Mouse (Mus musculus) hindbrain, postnatal 0 days (tissue): ENCODE measurements around the gene Angptl8. TPM values are rescaled to one million over a fixed set of nuclear protein-coding genes. Genes with fewer than 3 reads are reported as not detected.
A peak's percentile ranks its signal among the peaks of the same experiment; 100 is the strongest.

Experiments used
- ATAC-seq: fragments of 200-750 bp; cut with Nextera tagmentation; 2 replicates; pipeline ENCODE4 v1.8.0; 2017; ENCODE audit warnings: mild to moderate bottlenecking, moderate TSS enrichment, moderate library complexity
- DNase-seq: peaks from one replicate; pipeline ENCODE4 v3.0.0-alpha.2; 2015; ENCODE audit warnings: low spot score
- H3K27ac ChIP-seq: fragments of 300-500 bp; sonication (generic); 2 replicates; pipeline ENCODE4 v1.5.1; 2014; ENCODE audit warnings: mild to moderate bottlenecking
- H3K27me3 ChIP-seq: fragments of 300-500 bp; sonication (generic); 2 replicates; pipeline ENCODE4 v1.6.1; 2014; ENCODE audit warnings: low read length, mixed read lengths; ENCODE audit not compliant: insufficient read depth
- H3K36me3 ChIP-seq: fragments of 300-500 bp; sonication (generic); 2 replicates; pipeline ENCODE4 v1.6.1; 2014; ENCODE audit warnings: low read length, mixed read lengths; ENCODE audit not compliant: insufficient read depth
- H3K4me1 ChIP-seq: fragments of 300-500 bp; sonication (generic); 2 replicates; pipeline ENCODE4 v1.6.1; 2014; ENCODE audit warnings: antibody characterized with exemption, low read length, mixed read lengths; ENCODE audit not compliant: insufficient read depth
- H3K4me2 ChIP-seq: fragments of 300-500 bp; sonication (generic); 2 replicates; pipeline ENCODE4 v1.6.1; 2014; ENCODE audit warnings: low read depth, mild to moderate bottlenecking, low read length, moderate library complexity, mixed read lengths
- H3K4me3 ChIP-seq: fragments of 300-500 bp; sonication (generic); 2 replicates; pipeline ENCODE4 v1.5.1; 2014; ENCODE audit warnings: low read length
- H3K9ac ChIP-seq: fragments of 300-500 bp; sonication (generic); replicated peaks from 2 replicates; pipeline ENCODE4 v1.6.1; 2014; ENCODE audit warnings: mild to moderate bottlenecking, low read length, moderate library complexity, mixed read lengths
- H3K9me3 ChIP-seq: fragments of 300-500 bp; sonication (generic); 2 replicates; pipeline ENCODE4 v1.6.1; 2016; ENCODE audit warnings: low read length, mixed read lengths
- CTCF ChIP-seq: IDR thresholded peaks from 2 replicates; pipeline ENCODE4 v1.5.1; 2016; ENCODE audit warnings: antibody characterized with exemption, control low read depth, low read depth
- WGBS: fragments of 180-500 bp; shearing (Covaris S2); extraction: QIAGEN DNeasy Blood & Tissue Kit; methylation state at CpG from one replicate; pipeline ENCODE4 v1.1.7; 2014; 5-methylcytosine and 5-hydroxymethylcytosine counted together
- polyA plus RNA-seq: library from polyadenylated mRNA; unstranded; fragments of >200 nt; fragmentation: Nextera tagmentation; extraction: Ambion mirVana; gene quantifications from 2 replicates; pipeline ENCODE4 v1.2.1, GENCODE M21; 2015
- total RNA-seq: library from RNA; depleted of rRNA; stranded (reverse); fragments of >200 nt; gene quantifications from 2 replicates; pipeline ENCODE4 v1.2.3, GENCODE M21; 2014

The Angptl8 gene
- total and polyA plus RNA-seq, 2 experiments from 2014 or later: 0.34 TPM; not detected in 1

- WGBS: 57% methylated on average over 8 of the region's 8 CpGs
- no peak overlapping the region for H3K4me3 ChIP-seq
- DNase-seq: peak; percentile 58
- no peaks in the 10 kb centered on the region for H3K4me1 ChIP-seq
- no peak overlapping the region for H3K27ac ChIP-seq
- no peaks in the 10 kb centered on the region for H3K9me3 ChIP-seq
- no peaks in the 10 kb centered on the region for H3K27me3 ChIP-seq
- no peak overlapping the region for H3K4me2 ChIP-seq
- peak; percentile 76 for TF ChIP-seq CTCF
- no peaks in the 10 kb centered on the region for H3K36me3 ChIP-seq
- no peak overlapping the region for H3K9ac ChIP-seq
- peak; percentile 10; the same call in 1 of the 2 replicates for ATAC-seq
Observed at GRCm38 (mm10) chr9:21840115-21840787, 4.9 kb downstream of the Angptl8 start.

- WGBS: 91% methylated on average over 6 of the region's 6 CpGs
- H3K27ac ChIP-seq: no peak overlapping the region
- no peak for ATAC-seq
Observed at GRCm38 (mm10) chr9:21841340-21841739, 6.0 kb downstream of the Angptl8 start.

GRCm38 (mm10) chr9:21842391-21842790, 7.1 kb downstream of the Angptl8 start:
- TF ChIP-seq CTCF: no peak
- 60% methylated on average over 5 of the region's 5 CpGs for WGBS
- no peak overlapping the region for H3K4me3 ChIP-seq

More at GRCm38 (mm10) chr9:21841340-21841739, 6.0 kb downstream of the Angptl8 start:
- Histone ChIP-seq H3K4me1 (no peaks in the 10 kb centered on the region), H3K4me2 (no peak overlapping the region), H3K27me3 (no peaks in the 10 kb centered on the region), H3K4me3 (no peak overlapping the region), H3K9ac (no peak overlapping the region), H3K9me3 (no peaks in the 10 kb centered on the region), H3K36me3 (no peaks in the 10 kb centered on the region)
- no peak for TF ChIP-seq CTCF
- DNase-seq: no peak

GRCm38 (mm10) chr9:21843086-21843485, 7.8 kb downstream of the Angptl8 start:
- Histone ChIP-seq H3K27ac (no peak overlapping the region), H3K9ac (no peak overlapping the region), H3K4me2 (no peak overlapping the region), H3K4me3 (no peak overlapping the region), H3K4me1 (no peaks in the 10 kb centered on the region), H3K36me3 (no peaks in the 10 kb centered on the region), H3K27me3 (no peaks in the 10 kb centered on the region), H3K9me3 (no peaks in the 10 kb centered on the region)
- DNase-seq (peak; percentile 20), ATAC-seq (no peak)
- WGBS: 74% methylated on average over 6 of the region's 6 CpGs
- no peak; the same call in 1 of the 2 replicates for TF ChIP-seq CTCF

More at GRCm38 (mm10) chr9:21842391-21842790, 7.1 kb downstream of the Angptl8 start:
- H3K4me1 ChIP-seq: no peaks in the 10 kb centered on the region
- no peak for DNase-seq
- H3K9ac ChIP-seq: no peak overlapping the region
- no peaks in the 10 kb centered on the region for H3K36me3 ChIP-seq
- no peaks in the 10 kb centered on the region for H3K9me3 ChIP-seq
- H3K4me2 ChIP-seq: no peak overlapping the region
- no peak for ATAC-seq
- no peak overlapping the region for H3K27ac ChIP-seq
- no peaks in the 10 kb centered on the region for H3K27me3 ChIP-seq

- no peak overlapping the region for H3K4me3 ChIP-seq
- TF ChIP-seq CTCF: no peak
- H3K27me3 ChIP-seq: no peaks in the 10 kb centered on the region
- ATAC-seq (no peak), DNase-seq (no peak)
- no peak overlapping the region for H3K27ac ChIP-seq
- WGBS: 65% methylated on average over 14 of the region's 14 CpGs
- no peaks in the 10 kb centered on the region for H3K36me3 ChIP-seq
- H3K4me2 ChIP-seq: no peak overlapping the region
- no peaks in the 10 kb centered on the region for H3K4me1 ChIP-seq
- H3K9ac ChIP-seq: no peak overlapping the region
- no peaks in the 10 kb centered on the region for H3K9me3 ChIP-seq
Observed at GRCm38 (mm10) chr9:21845381-21846080, 10.2 kb downstream of the Angptl8 start.

GRCm38 (mm10) chr9:21846755-21847341, 11.5 kb downstream of the Angptl8 start:
- H3K27ac ChIP-seq: peak overlapping the region; percentile 55
- DNase-seq: no peak
- ATAC-seq: no peak

More at GRCm38 (mm10) chr9:21846755-21847341, 11.5 kb downstream of the Angptl8 start:
- 25% methylated on average over 11 of the region's 11 CpGs for WGBS
- Histone ChIP-seq H3K9me3 (no peaks in the 10 kb centered on the region), H3K9ac (no peak overlapping the region), H3K4me2 (peak overlapping the region; percentile 8), H3K36me3 (no peaks in the 10 kb centered on the region), H3K27me3 (no peaks in the 10 kb centered on the region), H3K4me3 (no peak overlapping the region), H3K4me1 (no peaks in the 10 kb centered on the region)
- no peak for TF ChIP-seq CTCF
